Mouse (Mus musculus) midbrain, embryonic 10.5 days (tissue): ENCODE measurements at regions not wholly inside any gene's neighbourhood (a gene's known extent, or its start where the extent isn't known, plus 50 kb on each side); places are given as distances from the start of the nearest gene placed in this dataset.
A peak's percentile ranks its signal among the peaks of the same experiment; 100 is the strongest.

Experiments
- DNase-seq: peaks from one replicate; pipeline ENCODE4 v3.0.0-alpha.2; 2017; ENCODE audit warnings: low spot score
- H3K27ac ChIP-seq: fragments of 300-500 bp; sonication (generic); replicated peaks from 2 replicates; pipeline ENCODE4 v1.5.1; 2016; ENCODE audit warnings: mild to moderate bottlenecking
- H3K27me3 ChIP-seq: fragments of 300-500 bp; sonication (generic); 2 replicates; pipeline ENCODE4 v1.6.1; 2016; ENCODE audit warnings: low read depth, mild to moderate bottlenecking; ENCODE audit not compliant: poor library complexity, severe bottlenecking
- H3K36me3 ChIP-seq: fragments of 300-500 bp; sonication (generic); 2 replicates; pipeline ENCODE4 v1.6.1; 2016; ENCODE audit warnings: mild to moderate bottlenecking, moderate library complexity
- H3K4me1 ChIP-seq: fragments of 300-500 bp; sonication (generic); 2 replicates; pipeline ENCODE4 v1.6.1; 2016
- H3K4me3 ChIP-seq: fragments of 300-500 bp; sonication (generic); 2 replicates; pipeline ENCODE4 v1.5.1; 2016; ENCODE audit warnings: mild to moderate bottlenecking, moderate library complexity
- H3K9me3 ChIP-seq: fragments of 300-500 bp; sonication (generic); replicated peaks from 2 replicates; pipeline ENCODE4 v1.6.1; 2016; ENCODE audit warnings: mild to moderate bottlenecking
- WGBS: fragments of 180-500 bp; shearing (Covaris S2); methylation state at CpG from one replicate; pipeline ENCODE4 v1.1.7; 2016; 5-methylcytosine and 5-hydroxymethylcytosine counted together

GRCm38 (mm10) chr9:51437130-51437529 lies 108.4 kb upstream of the 1810046K07Rik start:
- no peaks in the 10 kb centered on the region for H3K36me3 ChIP-seq
- no peak overlapping the region for H3K4me3 ChIP-seq
- no peak overlapping the region for H3K27ac ChIP-seq
- 79% methylated on average over 2 of the region's 2 CpGs for WGBS
- DNase-seq = no peak
- peaks cover 11% of the 10 kb centered on the region for H3K4me1 ChIP-seq
- peaks cover 7% of the 10 kb centered on the region; the same call in 1 of the 2 replicates for H3K27me3 ChIP-seq
- no peaks in the 10 kb centered on the region for H3K9me3 ChIP-seq

- Histone ChIP-seq H3K27me3 (peaks cover 7% of the 10 kb centered on the region; the same call in 1 of the 2 replicates), H3K9me3 (0 out of 2 replicates have a peak, but pooled peaks cover 6% of the 10 kb centered on the region), H3K4me1 (peaks cover 8% of the 10 kb centered on the region), H3K36me3 (no peaks in the 10 kb centered on the region), H3K4me3 (no peak overlapping the region), H3K27ac (no peak overlapping the region)
- DNase-seq = peak; percentile 17
- 25% methylated on average over 5 of the region's 5 CpGs for WGBS
Measured at GRCm38 (mm10) chr9:51441773-51442381, 113.2 kb upstream of the 1810046K07Rik start.

GRCm38 (mm10) chr9:51455690-51456089 lies 127.0 kb upstream of the 1810046K07Rik start:
- Histone ChIP-seq H3K27ac (no peak overlapping the region), H3K4me3 (no peak overlapping the region), H3K4me1 (no peaks in the 10 kb centered on the region), H3K36me3 (no peaks in the 10 kb centered on the region), H3K9me3 (no peaks in the 10 kb centered on the region), H3K27me3 (no peaks in the 10 kb centered on the region)
- no peak for DNase-seq
- whole genome bisulfite sequencing = 60% methylated on average over 2 of the region's 2 CpGs

DNA sequence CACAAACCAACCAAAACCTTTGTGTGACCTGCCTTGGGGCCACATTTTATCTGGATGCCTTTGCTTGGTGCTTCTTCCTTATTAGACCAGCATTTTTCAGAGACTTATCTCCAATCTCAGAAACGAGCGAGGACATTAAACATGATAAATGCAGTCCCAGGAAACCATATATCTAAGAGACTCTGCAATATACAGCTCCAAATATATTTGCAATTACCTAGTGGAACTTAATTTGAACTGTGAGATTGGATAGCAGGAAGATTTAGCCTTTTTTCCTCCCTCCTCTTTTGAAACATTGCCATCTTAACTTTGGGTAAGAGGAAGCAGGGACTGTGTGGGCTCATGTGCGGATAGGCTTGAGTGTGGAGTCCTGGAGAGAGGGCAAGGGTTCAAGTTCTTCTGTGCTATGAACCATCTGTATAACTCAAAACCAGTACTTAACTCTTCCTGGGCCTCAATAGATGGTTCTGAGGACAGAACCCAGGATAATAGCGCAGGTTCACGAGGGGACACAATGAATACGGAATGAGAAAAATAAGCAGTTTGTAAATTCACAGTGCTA lies 133.8 kb upstream of the 1810046K07Rik start:
- no peak overlapping the region for H3K27ac ChIP-seq
- no peaks in the 10 kb centered on the region for H3K4me1 ChIP-seq
- 94% methylated on average over 6 of the region's 6 CpGs for WGBS
- no peaks in the 10 kb centered on the region for H3K9me3 ChIP-seq
- H3K4me3 ChIP-seq = no peak overlapping the region
- no peak for DNase-seq
- H3K36me3 ChIP-seq = no peaks in the 10 kb centered on the region
- no peaks in the 10 kb centered on the region for H3K27me3 ChIP-seq

DNA sequence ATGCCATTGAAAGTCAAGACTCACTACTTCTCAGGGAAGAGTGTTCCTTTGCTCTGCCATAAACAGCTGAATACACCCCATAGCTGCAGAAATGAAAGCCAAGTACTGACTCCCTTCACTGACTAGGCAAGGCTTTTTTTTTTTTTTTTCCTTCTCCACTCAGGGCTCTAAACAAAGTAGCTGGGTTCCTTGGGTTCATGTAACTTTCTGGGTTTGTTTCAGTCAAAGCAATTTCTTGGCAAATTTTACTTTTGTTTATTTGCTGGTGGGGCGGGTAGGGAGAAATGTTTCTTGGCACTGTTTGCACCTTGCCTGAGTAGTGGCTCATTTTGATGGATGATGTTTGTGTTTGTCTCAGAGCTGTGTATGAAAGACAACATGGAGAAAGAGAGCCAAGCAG lies 141.3 kb upstream of the 1810046K07Rik start:
- H3K9me3 ChIP-seq = no peaks in the 10 kb centered on the region
- H3K4me1 ChIP-seq = no peaks in the 10 kb centered on the region
- no peak overlapping the region for H3K27ac ChIP-seq
- H3K36me3 ChIP-seq = no peaks in the 10 kb centered on the region
- H3K27me3 ChIP-seq = no peaks in the 10 kb centered on the region
- DNase-seq = no peak
- no peak overlapping the region for H3K4me3 ChIP-seq
- WGBS = 87% methylated on average over 1 of the region's 1 CpGs

DNA sequence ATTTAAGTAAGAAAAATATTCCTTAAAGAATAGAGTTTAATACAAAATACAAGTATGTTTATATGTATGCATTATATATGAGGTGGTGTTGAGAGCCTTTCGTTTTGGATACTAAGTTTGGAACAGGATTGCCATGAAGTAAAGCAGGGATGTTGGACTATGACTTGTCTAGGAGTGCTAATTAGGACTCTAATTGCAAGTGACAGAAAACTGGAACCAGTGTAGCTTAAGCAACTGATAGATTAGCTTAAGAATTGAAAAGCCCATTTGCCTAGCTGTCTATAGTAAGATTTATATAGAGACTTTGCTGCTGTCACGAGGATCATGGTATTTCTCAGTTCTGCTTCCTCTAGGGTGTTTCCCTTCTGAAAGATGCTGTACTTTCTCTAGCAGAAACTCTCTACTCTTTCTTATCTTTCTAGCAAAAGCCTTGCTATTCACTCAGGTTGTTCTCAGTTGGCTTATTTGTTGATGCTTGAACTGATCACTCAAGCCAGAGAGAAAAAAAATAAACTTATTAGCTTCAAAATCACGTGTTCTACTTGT lies 147.9 kb upstream of the 1810046K07Rik start:
- DNase-seq = no peak
- Histone ChIP-seq H3K4me1 (no peaks in the 10 kb centered on the region), H3K9me3 (no peaks in the 10 kb centered on the region), H3K27me3 (no peaks in the 10 kb centered on the region), H3K36me3 (no peaks in the 10 kb centered on the region), H3K4me3 (no peak overlapping the region), H3K27ac (no peak overlapping the region)
- WGBS = 76% methylated on average over 3 of the region's 3 CpGs

GRCm38 (mm10) chr9:51487840-51488239 lies 159.1 kb upstream of the 1810046K07Rik start:
- H3K27me3 ChIP-seq = no peaks in the 10 kb centered on the region
- H3K4me1 ChIP-seq = no peaks in the 10 kb centered on the region
- no peaks in the 10 kb centered on the region for H3K36me3 ChIP-seq
- DNase-seq = no peak
- no peaks in the 10 kb centered on the region for H3K9me3 ChIP-seq
- H3K4me3 ChIP-seq = no peak overlapping the region
- 71% methylated on average over 3 of the region's 3 CpGs for WGBS
- H3K27ac ChIP-seq = no peak overlapping the region

- H3K27me3 ChIP-seq = no peaks in the 10 kb centered on the region
- no peak overlapping the region for H3K4me3 ChIP-seq
- no peak for DNase-seq
- no peaks in the 10 kb centered on the region for H3K9me3 ChIP-seq
- WGBS = 84% methylated on average over 3 of the region's 3 CpGs
- H3K27ac ChIP-seq = no peak overlapping the region
- H3K4me1 ChIP-seq = no peaks in the 10 kb centered on the region
- no peaks in the 10 kb centered on the region for H3K36me3 ChIP-seq
Measured at GRCm38 (mm10) chr9:51507265-51507913, 178.7 kb upstream of the 1810046K07Rik start.

GRCm38 (mm10) chr9:51517643-51518042 lies 188.9 kb upstream of the 1810046K07Rik start:
- Histone ChIP-seq H3K27me3 (no peaks in the 10 kb centered on the region), H3K27ac (no peak overlapping the region), H3K9me3 (no peaks in the 10 kb centered on the region), H3K4me1 (no peaks in the 10 kb centered on the region), H3K36me3 (no peaks in the 10 kb centered on the region), H3K4me3 (no peak overlapping the region)
- 94% methylated on average over 2 of the region's 2 CpGs for WGBS
- DNase-seq = no peak

DNA sequence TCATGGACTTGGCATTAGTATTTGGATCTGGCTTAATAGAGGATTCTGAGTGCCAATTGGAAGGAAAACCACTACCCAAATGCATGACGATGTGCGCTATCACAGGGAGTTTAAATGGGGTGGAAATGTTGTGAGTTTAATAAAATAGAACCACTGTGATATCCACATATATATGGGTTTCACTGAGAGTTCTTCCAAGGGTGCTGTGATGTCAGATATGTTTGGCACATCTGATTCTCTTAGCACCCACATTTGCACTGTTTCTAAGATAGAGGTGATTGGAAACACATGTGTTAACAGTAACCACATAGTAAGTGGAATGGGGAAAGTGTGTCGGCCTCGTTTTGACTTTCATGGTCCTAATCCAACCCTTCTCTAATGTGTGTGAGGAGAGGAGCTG lies 189.7 kb upstream of the 1810046K07Rik start:
- Histone ChIP-seq H3K36me3 (no peaks in the 10 kb centered on the region), H3K27me3 (no peaks in the 10 kb centered on the region), H3K4me1 (no peaks in the 10 kb centered on the region), H3K9me3 (no peaks in the 10 kb centered on the region), H3K4me3 (no peak overlapping the region), H3K27ac (no peak overlapping the region)
- 78% methylated on average over 4 of the region's 4 CpGs for WGBS
- DNase-seq = no peak

- Histone ChIP-seq H3K4me3 (no peak overlapping the region), H3K27me3 (no peaks in the 10 kb centered on the region), H3K27ac (no peak overlapping the region), H3K9me3 (no peaks in the 10 kb centered on the region), H3K4me1 (no peaks in the 10 kb centered on the region), H3K36me3 (no peaks in the 10 kb centered on the region)
- peak; percentile 23 for DNase-seq
Measured at GRCm38 (mm10) chr9:51523471-51523870, 194.8 kb upstream of the 1810046K07Rik start.

DNA sequence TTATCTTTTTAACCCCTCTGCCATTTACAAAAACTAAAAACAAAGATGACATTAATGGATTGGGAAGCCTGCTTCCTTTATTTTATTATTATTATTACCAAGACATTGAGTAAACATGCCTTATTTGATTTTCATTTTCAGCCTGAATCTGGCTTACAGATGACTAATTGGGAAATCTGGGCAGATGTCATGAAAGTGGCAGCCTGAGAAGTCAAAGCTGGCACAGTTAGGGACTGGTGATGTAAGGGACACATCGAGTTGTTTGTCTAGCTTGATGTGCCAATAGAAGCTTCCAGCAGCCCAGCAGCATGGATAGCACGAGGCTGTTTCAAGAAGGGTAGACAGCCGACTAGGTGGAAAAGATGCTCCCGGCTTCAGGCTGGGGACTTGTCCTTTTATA lies 197.2 kb upstream of the 1810046K07Rik start:
- Histone ChIP-seq H3K27me3 (no peaks in the 10 kb centered on the region), H3K36me3 (no peaks in the 10 kb centered on the region), H3K4me1 (peaks cover 4% of the 10 kb centered on the region; the same call in 1 of the 2 replicates), H3K27ac (no peak overlapping the region), H3K9me3 (no peaks in the 10 kb centered on the region), H3K4me3 (no peak overlapping the region)
- DNase-seq = no peak
- WGBS = 92% methylated on average over 4 of the region's 4 CpGs

- no peaks in the 10 kb centered on the region for H3K4me1 ChIP-seq
- no peak overlapping the region for H3K27ac ChIP-seq
- 80% methylated on average over 2 of the region's 2 CpGs for WGBS
- H3K27me3 ChIP-seq = no peaks in the 10 kb centered on the region
- H3K4me3 ChIP-seq = no peak overlapping the region
- H3K36me3 ChIP-seq = no peaks in the 10 kb centered on the region
- no peak for DNase-seq
- H3K9me3 ChIP-seq = no peaks in the 10 kb centered on the region
Measured at GRCm38 (mm10) chr9:51538894-51539293, 210.2 kb upstream of the 1810046K07Rik start.
